Mouse (Mus musculus) brain, embryonic 14.5 days (tissue): ENCODE data around the gene Ehbp1l1.

Experiments
- CTCF ChIP-seq: fragments of 200-500 bp; IDR thresholded peaks from 2 replicates; pipeline ENCODE4 v1.5.1; 2012; ENCODE audit warnings: inconsistent platforms, mild to moderate bottlenecking, moderate library complexity, borderline replicate concordance; ENCODE audit not compliant: insufficient read depth, insufficient read length; ENCODE audit errors: extremely low read depth
- POLR2A ChIP-seq: fragments of 200-500 bp; IDR thresholded peaks from 2 replicates; pipeline ENCODE4 v1.6.1; 2012; ENCODE audit warnings: mild to moderate bottlenecking, inconsistent platforms, borderline replicate concordance; ENCODE audit not compliant: poor library complexity, insufficient read depth, insufficient read length, severe bottlenecking; ENCODE audit errors: extremely low read depth

DNA sequence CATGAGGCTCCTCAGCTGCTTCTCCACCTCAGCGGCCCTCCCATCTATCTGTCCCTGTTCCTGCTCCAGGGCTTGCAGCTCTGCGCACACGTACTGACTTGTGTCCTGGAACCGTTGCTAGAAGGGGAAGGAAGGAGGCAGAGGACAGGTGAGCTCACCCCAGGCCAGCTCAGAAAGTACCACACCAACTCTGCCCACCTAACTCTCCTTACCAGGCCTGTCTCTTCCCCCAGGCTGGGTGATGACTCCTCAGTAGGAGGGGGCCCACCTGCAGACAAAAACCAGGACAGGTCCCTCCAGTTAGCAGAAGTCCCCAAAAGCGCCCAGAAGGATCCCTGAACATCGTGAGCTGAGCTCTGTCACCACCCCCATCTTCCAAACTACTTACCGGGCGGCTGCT is 15.5 kb downstream of the Ehbp1l1 start:
- TF ChIP-seq CTCF (no peak), POLR2A (no peak)
